Mouse (Mus musculus) right cerebral cortex, postnatal 10 days (tissue): ENCODE results near the gene Ascl2.

Experiments used
- DNase-seq, 2 experiments: peaks; one replicate each; pipeline ENCODE4 v3.0.0; 2021; ENCODE audit warnings: low spot score in 2 of 2

The Ascl2 gene

DNA sequence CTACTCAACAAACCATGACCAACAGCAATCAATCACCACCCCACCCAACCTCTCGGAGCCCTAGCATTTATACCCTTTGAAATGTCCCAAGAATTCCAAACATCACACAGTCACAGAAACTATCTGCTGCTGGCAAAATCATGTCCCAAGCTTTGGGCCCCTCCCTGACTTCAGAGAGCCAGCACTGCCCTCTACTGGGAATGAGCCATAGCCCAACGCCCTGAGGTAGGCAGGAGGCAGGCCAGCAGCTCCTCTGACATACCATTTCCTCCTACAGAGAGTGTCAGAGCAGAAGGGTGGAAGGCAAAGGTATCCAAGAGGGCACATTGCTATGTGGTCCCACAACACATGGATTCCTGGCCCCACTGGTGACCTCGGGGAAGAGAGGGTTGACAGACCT lies 33.6 kb upstream of the Ascl2 start:
- DNase-seq = no peak

DNA sequence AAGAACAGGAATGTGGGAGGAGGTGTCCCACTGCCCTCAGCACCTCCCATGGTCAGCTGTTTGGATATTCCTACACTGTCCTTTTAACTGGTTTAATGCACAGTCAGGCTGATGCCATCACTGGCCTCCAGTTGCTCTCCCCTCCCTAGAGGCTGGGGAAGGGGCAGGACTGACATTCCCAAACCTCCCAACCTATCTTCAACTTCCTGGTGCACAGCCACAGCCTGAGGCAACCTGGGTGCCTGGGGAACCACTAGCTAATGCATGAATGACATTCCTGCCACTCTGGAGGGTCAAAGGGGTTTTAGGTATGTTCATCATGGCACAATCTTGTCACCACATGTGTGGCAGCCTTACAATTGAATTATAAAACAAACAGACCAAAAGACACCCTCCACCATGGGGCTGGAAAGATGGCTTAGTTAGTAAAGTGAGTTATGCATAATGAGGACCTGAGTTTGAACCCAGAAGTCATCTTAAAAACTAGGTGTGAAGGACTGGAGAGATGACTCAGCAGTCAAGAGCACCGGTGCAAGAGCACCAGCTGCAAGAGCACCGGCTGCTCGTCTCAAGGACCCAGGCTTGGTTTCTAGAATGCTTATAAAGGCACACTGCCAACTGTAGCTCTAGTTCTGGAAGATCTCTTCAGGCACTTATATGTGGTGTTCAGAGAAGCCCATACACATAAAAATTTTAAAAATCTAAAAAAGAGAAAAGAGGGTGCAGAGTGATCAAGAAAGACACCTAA lies 28.5 kb upstream of the Ascl2 start:
- DNase-seq = no peak

DNA sequence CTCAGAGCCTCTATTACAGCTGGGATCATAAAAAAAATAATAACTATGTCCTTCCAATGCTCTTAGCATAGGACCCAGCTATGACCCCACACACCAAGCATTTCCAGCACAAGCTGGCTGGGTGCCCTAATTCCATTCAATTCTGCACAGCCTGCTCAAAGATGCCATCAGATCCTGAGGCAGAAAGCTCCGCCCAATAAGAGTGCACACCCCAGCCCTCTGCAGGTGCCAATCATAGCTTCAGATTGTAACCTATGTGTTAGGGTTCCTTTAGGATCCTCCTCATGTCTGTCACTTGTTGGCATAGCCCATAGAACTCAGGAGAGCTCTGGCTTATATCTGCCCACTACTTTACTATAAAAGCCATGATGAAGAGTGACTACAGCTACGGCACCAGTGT lies 27.9 kb upstream of the Ascl2 start:
- no peak for DNase-seq

DNA sequence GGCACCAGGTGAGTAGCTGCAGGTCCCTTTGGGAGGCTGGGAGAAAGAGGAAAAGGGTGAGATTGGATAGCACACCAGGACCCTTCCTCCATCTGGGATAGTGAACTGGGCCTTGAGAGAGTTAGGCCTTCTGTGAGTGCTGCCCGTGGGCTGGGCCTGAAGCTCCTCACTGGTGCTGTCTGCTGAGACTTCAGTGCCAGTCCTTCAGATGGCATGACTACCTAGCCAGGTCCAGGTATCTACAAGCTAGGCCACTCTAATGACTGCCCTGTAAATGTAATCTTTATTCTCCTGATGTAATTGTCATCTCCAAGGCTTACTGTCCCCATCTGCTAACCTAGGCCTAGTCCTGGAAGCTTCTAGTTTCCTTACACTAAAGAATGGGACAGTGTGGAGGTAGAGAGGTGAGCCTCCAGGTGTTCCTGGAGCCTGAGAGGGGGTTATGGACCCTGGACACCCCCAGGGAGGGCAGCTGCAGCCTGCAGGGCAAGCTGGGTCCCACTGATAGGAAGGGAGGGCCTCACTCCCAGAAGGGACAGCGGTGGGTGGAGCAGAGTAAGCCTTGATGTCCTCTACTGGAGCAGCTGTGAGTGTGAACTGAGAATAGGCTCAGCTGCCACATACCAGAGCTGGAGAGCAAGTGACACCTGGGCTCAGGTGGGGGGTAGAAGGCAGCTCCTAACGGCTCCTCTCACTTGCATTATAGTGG lies 26.7 kb upstream of the Ascl2 start:
- DNase-seq = no peak

DNA sequence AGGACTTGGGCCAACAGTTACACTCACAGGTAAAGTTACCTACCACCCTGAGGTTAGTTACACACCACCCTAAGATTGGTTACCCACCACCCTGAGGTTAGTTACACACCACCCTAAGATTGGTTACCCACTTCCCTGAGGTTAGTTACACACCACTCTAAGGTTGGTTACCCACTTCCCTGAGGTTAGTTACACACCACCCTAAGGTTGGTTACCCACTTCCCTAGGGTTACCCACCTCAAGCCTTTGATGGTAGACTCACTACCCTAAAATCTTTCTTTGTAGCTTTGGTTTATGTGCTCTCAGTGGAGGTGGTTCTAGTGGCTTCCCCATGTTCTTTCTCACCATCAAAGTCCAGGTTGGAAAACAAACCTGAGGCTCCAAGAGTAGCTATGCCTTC lies 25.9 kb upstream of the Ascl2 start:
- no peak for DNase-seq

DNA sequence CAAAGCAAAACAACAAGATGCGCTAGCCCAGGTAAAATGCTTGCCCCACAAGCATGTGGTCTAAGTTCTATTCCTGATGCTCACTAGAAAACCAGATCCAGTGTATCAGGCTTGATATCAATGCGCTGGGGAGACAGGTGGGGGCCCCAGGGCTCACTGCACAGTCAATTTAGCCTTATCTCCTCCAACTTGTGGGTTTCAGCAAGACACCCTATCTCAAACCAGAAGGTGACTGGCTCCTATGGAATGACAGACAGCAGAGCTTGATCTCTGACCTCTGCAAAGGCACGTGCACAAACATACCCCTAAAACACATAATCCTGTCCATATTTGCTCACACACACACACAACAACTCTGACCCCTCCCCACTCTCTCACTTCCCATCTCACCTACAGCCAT lies 18.7 kb upstream of the Ascl2 start:
- DNase-seq = no peak

DNA sequence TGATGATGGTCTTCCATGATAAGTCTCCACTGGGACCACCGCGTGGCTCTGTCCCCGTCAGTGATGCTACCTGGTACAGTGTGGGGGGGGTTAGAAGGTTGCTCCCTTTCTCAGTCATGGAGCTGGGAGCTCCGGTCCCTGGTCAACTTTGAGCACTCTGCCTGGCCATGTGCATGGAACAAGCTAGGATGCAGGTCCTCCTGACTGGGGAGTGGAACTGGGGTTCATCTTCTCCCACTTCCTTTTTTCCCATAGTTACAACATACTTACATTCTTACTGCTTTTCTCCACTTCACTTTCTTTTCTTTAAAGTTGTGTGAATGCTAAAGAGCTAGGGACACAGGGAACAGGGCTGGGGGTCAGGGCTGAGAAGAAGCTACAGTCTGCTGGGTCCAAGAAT lies 16.1 kb upstream of the Ascl2 start:
- DNase-seq = no peak

DNA sequence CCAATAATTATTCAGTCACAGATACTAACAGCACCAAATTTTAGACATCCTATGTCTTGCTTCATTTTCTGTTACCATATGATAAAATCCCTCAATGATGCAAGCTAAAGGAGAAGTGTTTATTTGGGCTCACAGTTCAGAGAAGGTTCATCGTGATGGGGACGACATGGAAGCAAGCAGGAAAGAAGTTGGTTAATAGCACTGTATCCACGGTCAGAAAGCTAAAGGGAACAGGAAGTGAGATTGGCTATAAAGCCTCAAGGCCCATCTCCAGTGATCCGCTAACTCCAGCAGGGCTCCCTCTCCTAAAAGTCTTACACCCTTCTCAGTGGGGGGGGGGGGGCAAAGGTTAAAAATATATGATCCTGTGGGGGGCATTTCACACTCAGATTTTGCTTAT lies 12.8 kb upstream of the Ascl2 start:
- DNase-seq = no peak

DNA sequence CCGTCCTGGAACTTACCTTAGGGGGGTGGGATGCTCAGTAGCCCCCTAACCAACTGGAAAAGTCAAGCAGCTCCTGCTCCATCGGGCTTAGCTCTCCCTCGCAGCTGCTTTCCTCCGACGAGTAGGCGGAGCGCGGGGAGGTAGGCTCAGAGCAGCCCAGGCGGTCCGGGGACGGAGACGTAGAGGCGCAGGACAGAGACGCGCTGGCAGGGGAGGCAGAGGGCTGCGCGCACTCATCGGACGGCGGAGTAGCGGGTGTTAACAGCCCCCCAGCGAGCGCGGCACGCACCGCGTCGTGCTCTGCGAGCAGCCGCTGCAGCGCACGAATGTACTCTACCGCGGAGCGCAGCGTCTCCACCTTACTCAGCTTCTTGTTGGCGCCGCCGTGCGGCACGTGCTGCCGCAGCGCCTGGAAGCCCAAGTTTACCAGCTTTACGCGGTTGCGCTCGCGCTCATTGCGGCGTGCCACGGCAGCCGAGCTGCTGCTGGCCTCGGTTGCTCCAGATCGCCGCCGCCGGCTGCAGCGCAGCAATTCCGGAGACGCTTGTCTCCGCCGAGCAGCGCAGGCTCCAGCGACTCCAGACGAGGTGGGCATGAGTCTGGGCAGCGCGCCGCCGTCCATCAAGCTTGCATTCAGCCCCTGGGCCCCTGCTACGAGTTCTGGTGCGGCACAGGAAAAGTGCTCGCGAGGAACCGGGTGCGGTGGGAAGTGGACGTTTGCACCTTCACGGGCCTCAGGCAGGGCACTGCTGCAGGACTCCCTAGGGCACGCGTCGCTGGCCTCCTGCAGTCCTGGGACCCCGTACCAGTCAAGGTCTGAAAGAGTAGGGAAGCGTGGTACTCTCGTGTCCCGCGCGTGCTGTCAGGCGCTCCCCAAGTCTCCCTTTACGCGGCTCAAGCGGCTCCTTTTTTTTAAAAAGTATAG lies 918 bp downstream of the Ascl2 start:
- DNase-seq = peak; percentile 81 to 85

DNA sequence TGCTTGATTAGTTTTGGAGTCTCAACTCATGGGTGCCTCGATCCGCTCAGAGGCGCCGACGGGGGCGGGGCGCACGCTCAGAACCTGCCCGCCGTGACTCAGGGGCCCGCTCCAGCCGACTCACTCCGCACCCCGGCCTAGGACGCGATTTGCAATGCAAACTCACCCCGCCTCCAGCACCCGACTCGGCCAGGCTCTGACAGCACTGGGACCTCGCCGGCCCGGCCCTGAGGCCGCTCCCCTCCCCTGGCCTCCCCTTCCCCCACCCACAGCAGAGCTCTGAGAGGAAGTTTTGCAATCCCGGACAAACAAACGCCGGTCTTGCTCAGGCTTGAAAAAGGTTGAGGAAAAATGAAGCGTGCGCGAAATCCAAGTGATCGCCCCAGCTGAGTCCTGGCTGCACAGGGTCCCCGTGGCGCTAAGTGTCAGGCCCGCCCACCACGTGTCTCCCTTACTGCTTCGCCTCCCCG lies 1.6 kb downstream of the Ascl2 start:
- peak in 1 of 2 experiments; percentile 24 for DNase-seq

DNA sequence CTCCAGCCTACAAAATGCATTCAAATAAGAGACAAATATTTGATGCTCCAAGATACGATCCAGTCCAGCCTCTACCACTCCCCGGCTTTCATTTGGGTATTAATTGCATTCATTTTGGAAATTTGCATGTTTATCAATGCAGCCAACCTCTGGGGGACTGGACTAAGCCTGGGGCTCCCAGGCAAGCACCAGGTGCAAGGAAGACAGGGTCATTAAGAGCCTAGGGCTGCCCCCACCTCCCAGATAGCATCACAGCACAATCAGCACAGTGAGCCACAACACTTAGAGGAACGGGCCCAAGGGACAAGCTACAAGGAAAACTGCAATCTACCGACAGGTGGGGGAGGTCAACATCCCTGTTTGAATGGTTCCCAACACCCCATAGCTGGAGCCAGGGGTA lies 9.3 kb downstream of the Ascl2 start:
- no peak for DNase-seq

DNA sequence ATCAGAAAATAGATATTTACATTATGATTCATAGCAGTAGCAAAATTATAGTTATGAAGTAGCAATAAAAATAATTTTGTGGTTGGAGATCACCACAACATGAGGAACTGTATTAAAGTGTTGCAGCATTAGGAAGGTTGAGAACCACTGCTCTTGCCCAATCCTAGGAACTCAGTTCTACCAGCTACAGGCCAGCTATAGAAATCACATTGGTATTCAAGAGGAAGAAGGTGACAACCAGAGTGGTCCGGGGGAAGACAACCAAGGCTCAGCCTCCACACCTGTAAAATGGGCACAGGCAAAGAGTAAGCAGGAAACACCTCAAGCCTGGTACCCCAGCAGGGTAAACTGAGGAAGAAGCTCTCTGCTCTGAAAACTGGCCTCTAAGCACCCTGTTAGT lies 10.2 kb downstream of the Ascl2 start:
- no peak for DNase-seq

DNA sequence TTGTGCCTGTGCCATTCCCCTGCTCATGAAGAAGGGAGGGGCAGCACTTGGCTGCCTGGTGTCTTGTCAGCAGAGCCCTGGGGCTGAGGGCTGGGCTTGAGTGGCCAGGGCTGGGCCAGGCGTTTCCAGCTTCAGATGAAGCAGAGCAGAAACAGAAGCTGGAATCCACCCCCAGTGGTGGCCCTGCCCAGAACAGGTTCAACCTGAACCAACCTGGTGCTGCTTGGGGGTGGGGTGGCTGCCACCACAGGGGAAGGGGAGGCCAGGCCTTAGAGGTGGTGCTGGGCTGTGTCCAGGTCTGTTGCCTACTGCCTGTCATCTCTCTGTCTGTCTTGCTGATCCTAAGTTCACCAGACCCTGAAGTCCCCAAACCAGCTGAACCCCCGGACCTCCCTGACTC lies 13.0 kb downstream of the Ascl2 start:
- no peak for DNase-seq

DNA sequence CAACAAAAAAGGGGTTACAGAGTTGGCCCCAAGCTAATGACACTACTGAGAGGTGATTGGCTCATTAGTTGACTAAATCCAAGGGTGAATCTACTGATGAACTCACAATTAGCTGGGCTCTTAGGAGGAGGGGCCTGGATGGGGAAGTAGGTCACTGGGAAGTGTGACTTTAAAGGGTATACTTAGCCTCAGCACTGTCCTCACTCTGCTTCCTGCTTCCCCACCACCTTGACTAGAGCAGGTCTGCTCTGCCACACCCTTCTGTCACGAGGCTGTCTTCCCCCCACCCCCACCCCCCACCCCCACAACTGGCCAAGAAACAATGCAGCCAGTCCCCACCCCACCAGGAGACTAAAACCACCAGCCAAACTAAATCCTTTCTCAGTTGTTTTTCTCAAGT lies 19.5 kb downstream of the Ascl2 start:
- DNase-seq = no peak

DNA sequence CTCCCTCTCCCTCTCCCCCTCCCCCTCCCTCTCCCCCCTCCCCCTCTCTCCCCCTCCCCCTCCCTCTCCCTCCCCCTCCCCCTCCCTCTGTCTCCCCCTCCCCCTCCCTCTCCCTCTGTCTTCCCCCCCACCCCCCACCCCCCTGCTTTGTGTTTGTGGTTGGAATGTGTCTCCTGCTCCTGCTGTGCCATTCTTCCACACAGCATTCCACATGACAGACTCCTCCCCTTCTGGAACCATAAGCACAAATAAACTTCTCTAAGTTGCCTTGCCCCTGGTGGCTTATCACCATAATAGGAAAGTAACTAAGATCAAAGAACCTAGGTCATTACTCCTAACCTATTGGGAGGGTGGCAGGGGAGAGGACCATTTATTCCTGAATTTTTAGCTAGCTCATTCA lies 31.4 kb downstream of the Ascl2 start:
- DNase-seq = no peak

DNA sequence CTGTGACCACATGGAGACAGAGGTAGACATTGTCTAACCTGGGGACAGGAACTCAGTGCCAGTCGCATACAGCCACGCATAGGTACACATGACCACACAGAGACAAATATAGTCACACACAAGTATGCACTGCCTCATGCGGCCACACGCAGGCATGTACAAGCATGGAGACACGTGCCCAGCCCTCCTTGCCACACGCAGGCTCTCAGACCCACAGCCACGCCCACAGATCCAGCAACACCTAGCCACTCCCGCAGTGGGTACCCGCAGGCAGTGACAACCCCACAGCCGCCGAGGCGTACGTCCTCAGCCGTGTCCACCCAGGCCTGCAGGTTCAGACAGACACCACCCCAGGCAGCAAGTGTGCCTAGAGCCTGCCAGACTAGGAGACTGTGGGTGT lies 33.4 kb downstream of the Ascl2 start:
- DNase-seq = no peak

DNA sequence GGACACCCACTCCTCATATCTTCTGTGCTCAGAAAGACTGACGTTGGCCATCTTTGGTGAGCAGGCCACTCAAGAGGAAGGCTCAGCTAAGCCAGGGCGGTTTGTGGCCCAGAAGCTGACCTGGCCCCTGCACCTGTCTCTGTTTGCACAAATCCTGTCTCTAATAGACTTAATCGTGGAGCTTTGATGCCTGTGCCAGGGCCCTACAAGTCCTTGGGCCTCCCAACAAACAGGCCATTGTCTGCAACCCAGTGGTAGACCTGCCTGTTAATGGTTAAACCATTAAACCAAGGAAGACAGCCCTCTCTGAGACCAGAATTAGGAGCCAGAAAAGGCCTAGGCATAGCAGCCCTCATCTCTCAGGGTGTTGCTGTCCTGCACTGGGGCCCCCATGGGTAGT lies 36.6 kb downstream of the Ascl2 start:
- no peak for DNase-seq

DNA sequence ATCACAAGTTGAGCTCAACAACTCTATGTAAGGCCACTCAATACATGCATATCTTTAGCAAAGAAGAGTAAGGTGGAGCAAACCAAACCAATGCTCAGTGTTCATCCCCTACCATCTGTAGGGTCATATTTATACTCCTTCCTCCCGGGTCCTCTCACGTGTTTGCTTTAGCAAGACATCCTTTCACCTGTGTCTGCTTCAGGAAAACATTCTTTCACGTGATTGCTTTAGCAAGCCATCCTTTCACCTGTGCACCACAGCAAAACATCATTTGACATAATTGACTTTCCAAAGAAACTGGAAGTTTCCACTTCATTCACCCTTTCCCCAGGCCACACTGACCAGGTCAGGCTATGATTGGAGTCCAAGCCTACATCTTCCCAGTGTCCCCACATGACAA lies 38.0 kb downstream of the Ascl2 start, which contains the start of gene Th:
Th (minus strand) TSS at position 101 of the 400 bp plus-strand sequence.
- DNase-seq = no peak

DNA sequence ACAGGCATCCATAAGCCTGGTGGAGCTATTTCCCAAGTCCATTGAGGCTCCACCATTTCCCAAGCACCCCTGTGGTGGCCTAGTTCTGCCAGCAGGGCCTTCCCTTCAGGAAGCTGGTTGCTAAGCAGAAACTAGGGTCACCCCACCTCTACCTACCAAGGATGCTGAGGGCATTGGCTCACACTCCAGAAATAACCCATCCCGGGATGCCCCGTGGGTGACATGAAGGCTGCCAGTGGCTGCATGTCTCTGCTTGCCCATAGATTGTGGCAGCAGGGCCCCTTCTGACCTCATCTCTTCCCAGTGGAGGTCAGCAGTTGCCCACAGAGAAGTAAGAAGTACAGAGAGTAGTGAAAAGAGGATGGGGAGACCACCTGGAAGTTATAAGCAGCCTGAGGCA lies 39.5 kb downstream of the Ascl2 start:
- DNase-seq = no peak

DNA sequence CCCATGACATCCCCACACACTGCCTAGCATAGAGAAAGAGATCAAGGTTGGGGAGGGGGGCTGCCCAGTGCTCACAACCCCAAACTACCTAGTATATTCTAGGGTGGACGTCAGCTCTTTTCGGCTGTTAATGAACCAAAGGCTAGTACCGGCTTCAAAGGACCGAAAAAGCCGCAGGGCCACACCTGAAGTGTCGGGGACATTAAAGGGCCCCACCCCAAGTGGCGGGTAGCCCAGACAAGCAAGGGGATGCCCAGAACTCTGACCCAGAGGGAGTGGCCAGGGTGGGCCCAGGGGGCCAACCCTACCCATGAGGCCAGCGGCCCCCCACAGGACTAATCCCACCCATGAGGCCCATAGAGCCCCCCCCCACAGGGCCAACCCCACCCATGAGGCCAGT lies 41.8 kb downstream of the Ascl2 start:
- DNase-seq = no peak

DNA sequence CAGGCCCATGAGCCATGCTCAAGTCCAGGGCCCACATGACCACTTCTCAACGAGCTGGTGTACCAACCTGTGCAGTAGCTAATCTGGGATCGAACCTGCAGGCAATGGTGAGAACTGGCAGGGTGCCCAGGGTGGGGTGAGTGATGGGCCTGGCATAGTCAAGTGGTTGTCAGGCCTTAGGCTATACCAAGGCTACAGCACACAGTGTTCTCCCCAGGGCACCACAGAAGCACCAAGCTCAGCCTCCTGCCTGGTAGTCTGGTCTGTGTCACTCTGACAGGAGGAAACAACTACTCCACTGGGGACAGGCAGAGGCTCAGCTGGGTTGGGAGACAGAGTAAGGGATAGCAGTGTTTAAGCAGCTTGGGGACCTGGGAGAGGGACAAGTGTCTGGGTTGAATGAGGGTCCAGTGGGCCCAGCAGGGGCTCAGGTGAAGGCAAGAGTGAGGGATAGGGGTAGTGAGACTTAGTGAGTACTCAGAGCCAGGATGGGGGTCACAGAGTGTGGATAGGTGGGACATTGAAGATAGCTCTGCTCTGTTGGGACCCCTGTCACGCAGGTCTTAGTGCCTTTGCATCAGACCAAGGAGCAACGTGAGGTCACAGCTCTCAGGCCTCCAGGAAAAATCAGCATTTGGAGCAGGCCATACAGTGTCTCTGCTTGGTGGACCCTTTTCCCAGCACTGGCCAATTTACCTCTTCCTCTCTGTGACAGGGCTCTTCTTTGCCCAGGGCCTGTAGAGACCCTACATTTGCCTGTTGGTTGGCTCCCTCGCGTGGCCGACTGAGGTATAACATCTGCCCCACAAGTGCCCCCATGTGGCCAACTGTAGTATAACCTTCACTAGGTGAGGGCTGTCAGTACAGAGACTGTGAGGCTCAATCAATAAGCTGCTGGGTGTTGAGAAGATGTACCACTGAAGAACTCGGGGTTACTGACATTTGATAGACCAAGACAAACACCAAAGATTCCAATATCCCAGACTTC lies 50.1 kb downstream of the Ascl2 start:
- peak; percentile 75 to 78 for DNase-seq
